Mouse (Mus musculus) lung, adult 2 months (tissue): Measurements from ENCODE around the gene Gm28635. TPM values are rescaled to one million over a fixed set of nuclear protein-coding genes. Genes with fewer than 3 reads are reported as not detected.

Experiments
- DNase-seq: peaks from one replicate; pipeline ENCODE4 v3.0.0; 2022
- H3K4me1 ChIP-seq: fragments of 200-500 bp; 2 replicates; pipeline ENCODE4 v1.6.1; 2011; ENCODE audit warnings: low read length; ENCODE audit not compliant: control insufficient read depth, insufficient read depth
- H3K4me3 ChIP-seq: fragments of 200-500 bp; replicated peaks from 2 replicates; pipeline ENCODE3; 2011; ENCODE audit warnings: low read depth, mild to moderate bottlenecking, control low read depth, low read length; ENCODE audit errors: extremely low read depth
- CTCF ChIP-seq: fragments of 200-500 bp; IDR thresholded peaks from 2 replicates; pipeline ENCODE4 v1.5.1; 2011; ENCODE audit warnings: mild to moderate bottlenecking, low read length, control low read depth; ENCODE audit not compliant: insufficient read depth
- POLR2A ChIP-seq: fragments of 200-500 bp; IDR thresholded peaks from 2 replicates; pipeline ENCODE4 v1.6.1; 2011; ENCODE audit warnings: low read depth, mild to moderate bottlenecking, control low read depth, low read length, borderline replicate concordance; ENCODE audit errors: extremely low read depth
- WGBS: fragments of 180-500 bp; shearing (Covaris S2); methylation state at CpG from one replicate; pipeline ENCODE4 v1.1.7; 2018; 5-methylcytosine and 5-hydroxymethylcytosine counted together
- polyA plus RNA-seq: library from polyadenylated mRNA; depleted of rRNA; stranded (reverse); fragments of >200 nt; gene quantifications from 2 replicates; pipeline ENCODE4 v1.2.3, GENCODE M21; 2012

Gm28635 gene
- polyA plus RNA-seq, 1 experiment = not detected

GRCm38 (mm10) chr2:84632001-84632400, 45.8 kb downstream of the Gm28635 start:
- H3K4me1 ChIP-seq = peaks cover 52% of the 10 kb centered on the region
- H3K4me3 ChIP-seq = no peak overlapping the region
- no peak for DNase-seq
- 74% methylated on average over 1 of the region's 1 CpGs for WGBS
- TF ChIP-seq POLR2A (no peak), CTCF (no peak)

DNA sequence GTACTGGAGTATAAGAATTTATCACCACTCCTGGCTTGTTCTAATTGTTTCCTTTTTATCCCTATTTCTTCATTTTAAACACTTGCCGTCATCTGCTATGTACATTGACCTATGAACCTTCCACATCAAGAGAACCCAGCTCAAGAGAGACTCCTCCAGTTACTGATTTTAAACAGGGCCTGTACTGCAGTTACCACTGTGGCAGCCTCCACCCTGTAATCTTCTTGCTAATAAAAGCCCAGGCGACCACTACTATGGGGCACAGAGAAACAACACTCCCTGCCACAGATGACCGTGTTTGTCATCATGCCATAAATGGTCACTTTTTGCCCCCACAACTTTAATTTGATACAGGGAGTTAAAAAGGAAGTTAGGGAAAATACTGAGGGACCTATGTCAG, 50.8 kb downstream of the Gm28635 start:
- TF ChIP-seq CTCF (no peak), POLR2A (no peak)
- WGBS = 34% methylated on average over 3 of the region's 3 CpGs
- H3K4me1 ChIP-seq = peaks cover 43% of the 10 kb centered on the region

DNA sequence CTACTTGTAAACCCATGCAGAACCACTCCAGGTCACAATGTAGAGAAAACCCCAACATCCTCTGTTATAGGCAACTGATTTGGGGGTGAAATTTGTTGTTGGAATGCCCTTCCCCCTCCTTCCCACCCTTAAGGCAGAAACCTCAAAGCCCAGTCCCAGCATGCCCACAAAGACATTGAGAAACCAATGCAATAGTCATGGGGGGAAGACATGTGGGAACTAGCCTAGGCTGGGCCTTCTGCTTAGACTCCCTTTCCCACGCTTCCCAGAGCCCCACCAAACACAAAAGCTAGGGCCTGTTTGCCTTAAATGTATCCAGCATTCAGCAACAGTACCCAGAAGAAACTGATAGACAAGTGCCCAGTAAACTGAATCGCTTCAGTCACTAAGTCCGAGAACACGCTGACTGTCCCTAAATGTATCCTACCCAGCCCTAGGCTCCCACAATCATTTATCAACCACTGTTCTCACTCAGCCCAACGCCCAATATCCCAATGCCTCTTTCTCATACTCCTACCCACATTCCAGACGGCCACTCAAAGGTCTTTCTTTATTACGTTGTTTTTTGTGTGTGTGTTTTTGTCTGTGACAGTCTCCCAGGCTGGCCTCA, 51.4 kb downstream of the Gm28635 start:
- TF ChIP-seq POLR2A (no peak), CTCF (no peak)
- 46% methylated on average over 7 of the region's 7 CpGs for WGBS

More for the DNA sequence above, 50.8 kb downstream of the Gm28635 start:
- DNase-seq = no peak
- H3K4me3 ChIP-seq = no peak overlapping the region

GRCm38 (mm10) chr2:84624201-84624600, 53.6 kb downstream of the Gm28635 start:
- H3K4me3 ChIP-seq = no peak overlapping the region
- TF ChIP-seq CTCF = no peak
- no peak for TF ChIP-seq POLR2A
- WGBS = 87% methylated on average over 17 of the region's 17 CpGs
- no peak for DNase-seq
- peaks cover 38% of the 10 kb centered on the region for H3K4me1 ChIP-seq

More for the DNA sequence above, 51.4 kb downstream of the Gm28635 start:
- peaks cover 39% of the 10 kb centered on the region for H3K4me1 ChIP-seq
- no peak overlapping the region for H3K4me3 ChIP-seq
- no peak for DNase-seq

DNA sequence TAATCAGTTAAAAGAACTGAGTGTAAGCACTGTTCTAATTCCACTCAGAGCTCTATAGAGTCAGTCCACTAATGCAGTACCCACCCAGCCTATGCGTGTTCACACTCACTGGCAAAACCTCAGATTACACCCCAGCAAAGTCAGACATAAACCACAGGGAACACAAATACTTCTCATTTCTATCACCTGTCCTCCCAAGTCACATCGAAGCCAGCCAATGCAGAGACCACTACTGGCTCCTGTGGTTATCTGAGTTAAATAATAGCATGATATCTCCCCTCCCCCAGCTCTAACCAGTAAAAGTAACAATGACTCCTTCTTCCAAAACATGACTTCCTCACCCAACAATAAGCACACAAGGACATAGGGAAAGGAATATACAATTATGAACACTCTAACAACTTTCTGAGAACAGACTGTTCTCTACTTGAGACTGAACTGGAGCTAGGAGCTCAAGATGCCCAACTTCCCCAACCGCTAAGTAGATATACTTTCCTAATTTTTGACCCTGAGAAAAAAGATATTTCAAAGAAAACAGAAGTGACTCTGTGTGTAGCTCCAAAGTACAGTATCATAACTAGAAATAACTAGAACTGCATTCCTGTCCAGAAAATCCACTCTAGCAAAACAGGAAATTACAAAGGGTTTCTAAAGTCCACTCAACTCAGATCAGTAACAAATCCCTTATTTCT, 54.3 kb downstream of the Gm28635 start:
- Histone ChIP-seq H3K4me3 (no peak overlapping the region), H3K4me1 (peaks cover 39% of the 10 kb centered on the region)
- 29% methylated on average over 3 of the region's 3 CpGs for WGBS
- no peak for DNase-seq
- TF ChIP-seq POLR2A (no peak), CTCF (no peak)

DNA sequence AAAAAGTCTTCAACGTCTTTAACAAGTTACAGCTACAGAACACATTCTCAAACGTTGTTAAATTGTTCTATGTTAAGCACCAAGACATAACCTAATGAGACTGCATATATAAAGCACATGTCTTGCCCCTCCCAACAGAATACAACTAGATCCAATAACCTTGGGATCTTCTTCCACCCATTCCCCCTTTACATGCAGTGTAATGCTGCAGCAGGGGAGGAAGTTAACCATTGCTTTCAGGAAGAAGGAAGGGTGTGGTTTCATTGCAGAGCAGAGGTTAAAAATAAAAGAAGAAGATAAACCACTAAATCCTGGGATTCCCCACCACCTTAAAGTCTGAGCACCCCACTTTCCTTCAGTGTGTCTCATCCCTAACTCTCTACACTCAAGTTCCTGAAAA, 55.2 kb downstream of the Gm28635 start:
- WGBS = 21% methylated on average over 2 of the region's 2 CpGs
- TF ChIP-seq CTCF (no peak), POLR2A (no peak)
- peaks cover 39% of the 10 kb centered on the region for H3K4me1 ChIP-seq
- no peak overlapping the region for H3K4me3 ChIP-seq
- no peak for DNase-seq

DNA sequence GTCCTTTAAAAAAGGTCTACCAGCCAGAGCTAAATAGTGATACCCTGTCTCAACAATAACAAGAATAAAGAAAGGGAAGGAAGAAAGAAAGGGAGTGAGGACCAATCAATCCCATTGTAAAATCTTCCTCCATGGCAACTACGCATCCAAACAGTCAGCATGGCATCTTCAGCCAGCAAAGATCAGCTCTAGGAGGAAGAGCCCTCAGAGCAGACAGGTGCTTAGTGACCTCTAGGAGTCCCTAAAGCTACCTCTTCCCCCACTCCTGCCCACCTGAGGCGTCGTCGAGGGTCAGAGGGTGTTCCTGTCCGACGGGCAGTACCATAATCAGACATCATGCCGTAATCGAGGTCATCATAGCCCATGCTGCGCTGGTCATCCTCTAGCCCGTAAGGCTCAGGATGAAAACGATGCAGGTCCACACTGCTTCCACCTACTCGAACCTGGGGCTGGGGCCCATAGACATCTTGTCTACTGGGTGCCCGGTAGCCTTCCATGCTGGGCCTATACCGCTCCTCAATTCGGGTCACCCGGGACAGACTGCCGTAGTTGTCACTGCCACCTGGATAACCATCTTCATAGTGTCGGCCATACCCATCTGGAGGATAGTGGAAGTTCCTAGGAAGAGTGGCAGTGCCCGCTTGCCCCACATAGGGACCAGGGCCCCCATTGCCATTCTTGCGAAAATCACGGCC, 58.0 kb downstream of the Gm28635 start:
- 91% methylated on average over 21 of the region's 21 CpGs for WGBS
- TF ChIP-seq POLR2A = no peak
- no peak for TF ChIP-seq CTCF
- H3K4me1 ChIP-seq = peaks cover 23% of the 10 kb centered on the region

GRCm38 (mm10) chr2:84618914-84619313, 58.9 kb downstream of the Gm28635 start:
- H3K4me1 ChIP-seq = peaks cover 20% of the 10 kb centered on the region
- 26% methylated on average over 2 of the region's 2 CpGs for WGBS
- H3K4me3 ChIP-seq = no peak overlapping the region
- no peak for DNase-seq
- TF ChIP-seq POLR2A (no peak), CTCF (no peak)

More for the DNA sequence above, 58.0 kb downstream of the Gm28635 start:
- no peak for DNase-seq
- no peak overlapping the region for H3K4me3 ChIP-seq

GRCm38 (mm10) chr2:84617637-84618515, 60.0 kb downstream of the Gm28635 start:
- peaks cover 16% of the 10 kb centered on the region for H3K4me1 ChIP-seq
- no peak for DNase-seq
- 44% methylated on average over 3 of the region's 3 CpGs for WGBS
- no peak overlapping the region for H3K4me3 ChIP-seq
- TF ChIP-seq POLR2A = no peak
- TF ChIP-seq CTCF = peak; percentile 25; the same call in 1 of the 2 replicates
